Mouse (Mus musculus) ZHBTc4 (cell line): Measurements from ENCODE around the gene Prr14l.
"Not testable (repeated sequence)": the region's sequence is repeated elsewhere in the genome, so short reads cannot be mapped to it uniquely, and the experiment has no call there.

Source experiments
- DNase-seq: peaks from one replicate; pipeline ENCODE4 v3.0.0-alpha.2; 2011; ENCODE audit warnings: low read depth, low spot score

The Prr14l gene

DNA sequence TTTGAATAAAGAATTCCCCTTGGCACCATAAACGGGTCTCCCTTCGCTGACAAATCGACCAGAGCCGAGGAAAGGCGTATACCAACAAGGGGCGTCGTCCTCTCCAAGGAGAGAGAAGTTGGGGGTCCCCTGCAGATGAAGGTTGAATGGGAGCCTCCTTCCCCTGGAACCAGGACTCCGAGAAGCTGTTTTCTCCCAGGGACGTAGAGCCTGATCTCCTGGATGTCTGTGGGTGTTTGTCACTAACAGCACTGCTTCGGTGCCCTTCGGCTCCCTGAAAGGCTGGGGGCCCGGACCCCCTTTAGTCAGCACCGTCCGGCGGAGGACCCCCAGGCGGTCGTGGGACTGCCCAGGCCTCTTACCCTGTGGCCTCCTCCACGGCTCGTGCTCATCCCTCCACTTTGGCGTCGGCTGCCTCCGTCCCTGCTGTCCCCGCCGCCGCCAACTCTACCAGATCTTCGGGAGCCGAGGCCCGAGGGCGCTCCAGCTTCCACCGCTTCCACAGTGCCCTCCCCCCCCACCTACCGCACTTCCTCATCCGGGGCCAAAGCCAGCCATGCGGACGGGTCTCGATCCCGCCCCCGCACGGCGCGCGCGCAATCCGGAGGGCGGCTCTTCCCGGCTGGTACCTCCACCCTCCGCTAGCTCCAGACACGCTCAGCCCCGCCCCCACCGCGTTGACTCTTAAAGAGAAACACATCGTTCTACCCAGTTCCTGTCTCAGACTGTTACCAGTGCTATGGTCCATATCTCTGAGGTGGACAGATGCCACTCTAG is at the start of gene Prr14l:
TSS of gene Prr14l (minus strand) at position 526 of the 777 bp plus-strand sequence.
- DNase-seq: peak; percentile 98

DNA sequence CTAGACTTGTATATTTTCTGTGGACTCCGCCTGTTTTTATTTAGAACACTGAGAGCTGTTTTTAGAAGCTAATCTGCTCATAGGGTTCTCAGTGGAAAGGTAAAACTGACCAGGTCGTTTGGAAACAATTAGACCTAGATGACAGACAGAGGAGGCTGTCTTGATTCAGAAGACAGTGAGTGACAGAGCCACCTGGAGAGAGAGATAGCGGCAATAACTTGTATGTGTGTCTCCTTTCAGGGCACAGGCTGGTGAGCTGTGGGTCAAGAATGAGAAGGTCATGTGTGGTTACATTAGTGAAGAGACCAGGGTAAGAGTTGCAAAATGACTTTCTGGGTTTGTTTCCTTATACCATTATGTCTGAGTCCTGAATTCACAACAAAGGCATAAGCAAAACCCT is 32.7 kb upstream of the Prr14l start:
- no peak for DNase-seq

- DNase-seq: no peak
Measured at GRCm38 (mm10) chr5:32872346-32872745, 18.3 kb upstream of the Prr14l start.

- DNase-seq: no peak
Measured at GRCm38 (mm10) chr5:32869389-32870024, 15.5 kb upstream of the Prr14l start.

GRCm38 (mm10) chr5:32863253-32864228 is 9.5 kb upstream of the Prr14l start, which contains the start of gene Depdc5:
Depdc5 (plus strand) TSS chr5:32863701.
- peak; percentile 98 for DNase-seq

- no peak for DNase-seq
Measured at GRCm38 (mm10) chr5:32862469-32863132, 8.5 kb upstream of the Prr14l start.

GRCm38 (mm10) chr5:32861082-32861481 is 7.0 kb upstream of the Prr14l start:
- no peak for DNase-seq

- DNase-seq: peak; percentile 60
Measured at GRCm38 (mm10) chr5:32857781-32858220, 3.7 kb upstream of the Prr14l start.

GRCm38 (mm10) chr5:32855274-32855673 is 1.2 kb upstream of the Prr14l start:
- DNase-seq: not testable (repeated sequence)

DNA sequence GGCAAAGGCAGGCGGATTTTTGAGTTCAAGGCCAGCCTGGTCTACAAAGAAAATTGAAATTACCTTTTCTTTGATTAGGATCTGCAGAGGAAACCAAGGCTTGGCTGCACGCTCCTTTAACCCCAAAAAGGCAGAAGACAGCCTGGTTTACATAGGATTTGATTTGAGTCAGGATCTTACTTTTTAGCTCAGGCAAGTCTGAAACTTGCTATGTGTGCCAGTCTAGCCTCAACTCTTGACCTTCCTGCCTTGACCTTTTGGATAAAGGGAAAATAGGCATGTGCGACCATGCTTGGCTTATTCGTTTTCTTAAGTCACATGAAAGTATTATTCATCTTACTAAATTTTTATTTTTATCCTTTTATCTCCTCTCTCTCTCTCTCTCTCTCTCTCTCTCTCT is 762 bp upstream of the Prr14l start:
- no peak for DNase-seq

DNA sequence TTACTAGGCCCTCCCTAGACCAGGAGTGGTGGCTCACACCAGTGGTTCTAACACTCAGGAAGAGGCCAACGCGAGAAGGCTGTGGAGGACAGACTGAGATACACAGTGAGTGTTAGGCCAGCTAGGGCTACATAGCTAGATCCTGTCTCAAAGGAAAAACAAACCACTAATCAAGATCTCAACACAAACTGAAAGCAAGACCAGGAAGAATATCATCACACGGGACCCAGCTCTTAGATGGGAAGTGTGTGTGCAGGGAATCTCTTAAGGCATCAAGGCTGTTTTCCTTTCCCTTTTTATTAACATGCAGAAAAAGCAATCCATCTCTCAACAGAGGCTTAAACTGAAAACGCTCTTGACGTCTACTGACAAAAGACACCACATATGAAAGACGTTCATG is 2.0 kb downstream of the Prr14l start:
- no peak for DNase-seq

GRCm38 (mm10) chr5:32849580-32849979 is 4.5 kb downstream of the Prr14l start:
- DNase-seq: not testable (repeated sequence)

DNA sequence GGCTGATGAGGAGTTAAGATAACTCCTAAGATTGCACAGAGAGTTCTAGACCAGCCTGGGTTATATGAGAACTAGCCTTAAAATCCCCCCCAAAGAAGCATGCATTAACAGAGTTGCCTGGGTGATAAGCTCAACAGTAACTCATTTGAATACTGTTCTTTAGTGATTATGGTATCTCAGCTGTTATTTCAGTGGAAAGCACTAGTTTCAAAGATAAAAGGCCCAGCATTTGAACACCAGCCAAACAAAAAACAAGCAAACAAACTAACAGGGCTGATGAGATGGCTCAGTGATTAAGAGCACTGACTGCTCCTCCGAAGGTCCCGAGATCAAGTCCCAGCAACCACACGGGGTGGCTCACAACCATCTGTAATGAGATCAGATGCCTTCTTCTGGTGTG is 4.9 kb downstream of the Prr14l start:
- no peak for DNase-seq

DNA sequence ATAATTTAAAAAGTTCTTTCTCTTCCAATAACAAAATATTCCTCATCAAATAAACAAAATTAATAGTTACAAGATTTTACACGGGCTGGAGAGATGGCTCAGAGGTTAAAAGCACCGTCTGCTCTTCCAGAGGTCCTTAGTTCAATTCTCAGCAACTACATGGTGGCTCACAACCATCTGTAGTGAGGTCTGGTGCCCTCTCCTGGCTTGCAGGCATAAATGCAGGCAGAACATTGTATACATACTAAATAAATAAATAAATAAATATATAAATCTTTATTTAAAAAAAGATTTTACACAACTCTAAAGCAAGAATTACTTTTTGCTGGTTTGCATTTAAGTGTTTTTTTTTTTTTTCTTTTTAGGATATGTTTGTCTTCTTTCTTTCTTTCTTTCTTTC is 14.0 kb downstream of the Prr14l start:
- no peak for DNase-seq

GRCm38 (mm10) chr5:32836976-32837375 is 17.1 kb downstream of the Prr14l start:
- DNase-seq: no peak

- DNase-seq: no peak
Measured at GRCm38 (mm10) chr5:32834497-32834896, 19.6 kb downstream of the Prr14l start.

- no peak for DNase-seq
Measured at GRCm38 (mm10) chr5:32830054-32830453, 24.0 kb downstream of the Prr14l start.

DNA sequence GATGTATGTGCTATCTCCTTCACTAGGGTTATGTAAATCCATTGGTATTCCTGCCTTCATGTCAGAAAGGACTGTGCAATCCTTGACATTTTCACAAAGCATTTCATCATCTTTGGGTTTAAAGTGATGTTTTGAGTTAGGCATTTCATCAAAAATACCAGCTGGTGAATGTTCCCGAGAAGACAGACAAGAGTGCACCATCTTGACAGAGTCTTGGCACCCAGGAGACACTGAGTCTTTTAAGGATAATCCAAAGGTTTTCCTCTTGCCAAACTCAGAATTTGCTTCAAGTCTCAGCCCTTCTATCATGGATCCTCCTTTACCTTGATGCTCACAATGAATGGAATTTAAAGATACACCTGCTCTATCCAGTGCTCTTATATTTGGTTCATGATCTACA is 25.3 kb downstream of the Prr14l start:
- DNase-seq: not testable (repeated sequence)

- DNase-seq: no peak
Measured at GRCm38 (mm10) chr5:32827009-32827408, 27.0 kb downstream of the Prr14l start, which contains the start of gene Gm20671. Gm20671 (minus strand) TSS chr5:32827109.

DNA sequence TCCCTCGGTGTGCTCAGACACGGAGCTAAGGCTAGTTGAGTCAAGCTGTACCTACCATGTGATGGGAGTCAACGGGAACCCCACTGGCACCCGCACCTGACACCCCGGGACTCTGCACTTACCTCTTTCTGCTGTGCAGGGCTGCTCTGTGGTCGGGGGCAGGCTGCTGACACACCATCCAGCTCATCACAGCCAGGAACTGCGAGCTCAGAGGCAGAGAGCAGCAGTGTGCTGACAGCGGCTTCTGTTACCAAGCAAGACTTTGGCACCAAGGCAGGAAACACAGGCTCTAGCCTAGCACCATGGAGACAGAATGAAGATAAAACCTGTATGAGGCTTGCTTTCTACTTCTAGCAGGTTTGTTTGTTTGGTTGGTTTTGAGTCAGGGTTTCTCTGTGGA is 33.6 kb downstream of the Prr14l start:
- no peak for DNase-seq

DNA sequence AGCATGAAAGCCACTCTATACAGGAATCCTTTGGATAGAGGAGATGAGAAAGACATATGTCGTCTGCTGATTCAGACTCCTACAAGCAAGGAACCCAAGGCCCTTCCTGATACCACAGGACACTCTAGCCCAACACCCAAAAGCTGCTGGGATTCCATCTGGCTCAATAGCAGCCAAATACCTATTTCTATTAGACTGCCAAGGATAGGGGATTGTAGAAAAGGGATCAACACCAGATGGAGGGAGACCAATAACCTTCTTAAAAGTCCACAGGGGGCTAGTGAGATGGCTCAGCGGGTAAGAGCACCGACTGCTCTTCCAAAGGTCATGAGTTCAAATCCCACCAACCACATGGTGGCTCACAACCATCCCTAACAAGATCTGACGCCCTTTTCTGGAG is 38.7 kb downstream of the Prr14l start:
- DNase-seq: no peak
